Mouse (Mus musculus) spleen, postnatal 14 days (tissue): ENCODE measurements around the gene Ttc38.

Experiments
- DNase-seq, 2 experiments: peaks; one replicate each; pipeline ENCODE4 v3.0.0; 2021 to 2022; ENCODE audit warnings: low spot score in 2 of 2

Ttc38 gene

DNA sequence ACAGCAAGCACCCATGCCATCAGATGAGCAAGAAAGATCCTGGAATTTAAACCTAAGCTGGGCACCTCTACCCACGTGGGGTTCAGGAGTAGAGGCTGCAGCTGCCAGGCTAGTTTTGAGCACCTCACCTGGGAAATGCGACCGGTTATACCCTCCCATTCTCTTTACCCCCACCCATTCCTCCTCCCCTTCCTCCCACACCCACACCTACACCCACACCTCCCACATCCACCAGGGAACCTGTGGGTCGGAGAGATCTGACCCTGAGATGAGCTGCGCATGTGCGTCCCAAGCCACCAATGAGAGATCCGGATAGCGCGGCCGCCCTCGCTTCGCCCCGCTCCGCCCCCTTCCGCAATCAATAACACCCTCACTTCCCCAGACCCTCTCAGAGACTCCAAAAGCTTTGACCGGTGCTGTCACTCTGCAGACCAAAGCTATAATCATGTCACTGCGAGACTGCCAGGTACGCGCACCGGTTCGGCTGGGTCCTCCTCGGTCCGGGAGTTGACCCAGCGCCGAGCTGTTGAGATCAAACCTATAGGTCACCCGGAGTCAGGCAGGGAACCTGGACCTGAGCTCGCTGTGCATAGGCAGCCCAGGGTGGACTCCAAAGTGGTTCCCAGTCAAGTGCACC is at the start of gene Ttc38:
Ttc38 (plus strand) TSS at position 353 of the 637 bp plus-strand sequence.
- peak; percentile 69 to 73 for DNase-seq

GRCm38 (mm10) chr15:85783146-85783545 is 49.0 kb upstream of the Ttc38 start:
- DNase-seq, result no peak

- no peak for DNase-seq
These were observed 47.8 kb upstream of the Ttc38 start for GRCm38 (mm10) chr15:85784341-85784740.

DNA sequence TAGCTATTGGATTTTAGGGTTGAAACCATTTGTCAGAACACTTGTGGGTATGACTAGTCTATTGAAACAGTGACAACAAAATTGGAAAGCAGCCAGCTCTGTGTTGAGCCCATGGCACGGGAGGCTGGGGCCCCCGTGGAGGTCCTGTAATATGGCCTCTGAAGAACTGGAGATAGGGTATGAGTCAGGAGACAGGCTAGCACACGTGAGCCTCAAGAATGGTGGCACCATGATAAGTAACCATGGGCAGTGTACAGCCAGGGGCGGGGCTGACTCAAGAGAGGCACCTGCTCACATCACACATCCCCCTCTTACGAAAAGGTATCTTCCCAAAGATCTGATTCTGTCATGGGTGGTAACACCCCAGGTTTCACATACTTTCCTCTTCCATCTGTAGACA is 45.4 kb upstream of the Ttc38 start:
- DNase-seq, result no peak

- no peak for DNase-seq
These were observed 44.6 kb upstream of the Ttc38 start for GRCm38 (mm10) chr15:85787482-85787881.

- no peak for DNase-seq
These were observed 44.1 kb upstream of the Ttc38 start for GRCm38 (mm10) chr15:85788051-85788450.

DNA sequence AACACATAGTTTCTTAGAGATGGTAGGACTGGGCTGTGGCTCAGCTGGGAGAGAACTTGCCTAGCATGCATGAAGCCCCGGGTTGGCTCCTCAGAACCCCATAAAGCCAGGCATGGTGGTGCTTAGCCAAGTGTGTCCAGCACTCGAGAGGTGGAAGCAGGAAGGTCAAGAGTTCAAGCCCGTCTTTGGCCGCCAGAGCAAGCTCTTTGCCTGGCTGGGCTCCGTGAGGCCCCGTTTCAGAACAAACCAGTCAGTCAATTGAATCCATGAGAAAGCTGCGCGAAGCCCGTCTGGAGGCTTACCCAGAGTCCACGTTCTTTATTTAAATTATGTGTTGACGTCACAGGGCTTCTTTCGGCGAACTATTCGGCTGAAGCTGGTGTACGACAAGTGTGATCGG is 43.5 kb upstream of the Ttc38 start:
- no peak for DNase-seq

DNA sequence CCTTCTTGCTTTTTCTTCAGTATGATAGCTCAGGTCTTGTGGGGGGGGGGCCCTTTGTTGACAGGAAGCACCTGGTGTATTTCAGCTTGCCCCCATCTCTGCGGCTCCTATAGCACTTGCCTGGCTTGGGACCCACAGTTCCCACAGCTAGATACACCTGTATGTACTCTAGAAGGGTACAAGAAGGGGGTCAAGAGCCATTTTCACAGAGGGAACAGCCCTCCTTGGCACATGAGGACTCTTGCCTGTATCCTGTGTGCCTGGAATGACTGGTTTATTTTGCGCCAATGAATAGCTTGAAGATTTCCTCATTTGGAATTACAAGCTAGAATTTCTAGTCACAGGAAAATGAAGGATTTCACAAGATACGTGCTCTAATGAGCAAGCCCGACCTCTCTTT is 40.7 kb upstream of the Ttc38 start:
- no peak for DNase-seq

DNA sequence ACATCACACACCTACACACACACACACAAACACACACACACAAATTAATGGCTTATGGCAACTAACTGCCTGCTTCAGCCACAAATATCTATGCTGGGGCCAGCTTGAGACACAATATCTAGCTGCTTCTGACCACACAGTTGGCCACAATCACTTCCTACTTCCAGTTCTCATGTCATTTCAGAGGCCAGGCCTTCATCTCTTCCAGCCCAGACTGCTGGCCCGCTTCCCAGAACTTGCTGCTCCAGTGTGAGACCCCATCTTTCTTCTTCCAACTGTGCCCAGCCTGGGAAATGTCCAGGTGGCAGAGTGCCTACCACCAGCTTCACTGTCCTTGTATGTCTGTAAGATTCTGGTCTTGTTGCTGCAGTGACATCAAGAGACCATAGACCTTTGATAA is 39.3 kb upstream of the Ttc38 start:
- no peak for DNase-seq

DNA sequence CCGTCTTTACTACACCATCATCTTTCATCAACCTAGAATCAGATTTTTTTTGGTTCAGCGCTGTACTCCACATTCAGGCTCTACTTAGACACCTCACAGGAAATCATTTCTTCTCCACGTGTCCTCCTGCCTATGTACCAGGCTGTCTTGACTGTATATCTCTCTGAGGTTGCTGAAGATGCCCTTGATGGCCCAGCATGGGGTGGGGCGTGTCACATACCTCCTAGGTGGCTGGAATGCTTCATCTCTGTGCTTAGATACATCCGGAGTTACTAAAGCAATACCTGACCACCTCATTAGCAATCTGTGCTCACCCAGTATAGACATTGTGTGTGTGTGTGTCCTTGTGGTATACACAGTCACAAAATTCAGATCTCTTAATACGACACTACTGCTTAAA is 36.6 kb upstream of the Ttc38 start:
- no peak for DNase-seq

DNA sequence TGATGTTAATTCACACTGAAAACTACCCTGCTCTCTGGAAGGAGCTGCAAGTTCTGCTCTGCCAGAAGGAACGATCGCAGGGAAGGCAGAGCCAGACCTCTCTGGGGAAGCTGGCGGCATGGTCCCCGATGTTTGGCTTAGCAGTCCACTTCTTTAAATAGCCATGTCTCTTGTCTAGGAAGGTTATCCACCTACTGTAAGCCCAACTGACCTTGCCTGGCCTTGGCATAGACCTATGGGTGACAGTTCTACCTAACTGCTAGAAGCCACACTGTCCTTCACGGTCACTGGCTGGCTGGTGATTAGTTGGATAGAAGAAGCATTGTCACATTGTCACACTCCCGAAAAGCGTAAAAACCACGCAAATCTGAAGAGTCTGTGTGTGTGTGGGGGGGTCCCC is 33.4 kb upstream of the Ttc38 start:
- DNase-seq, result no peak

- DNase-seq, result no peak
These were observed 29.2 kb upstream of the Ttc38 start for GRCm38 (mm10) chr15:85802931-85803330.

GRCm38 (mm10) chr15:85806886-85807285 is 25.2 kb upstream of the Ttc38 start:
- no peak for DNase-seq

- no peak for DNase-seq
These were observed 24.7 kb upstream of the Ttc38 start for GRCm38 (mm10) chr15:85807404-85807803.

GRCm38 (mm10) chr15:85808031-85808430 is 24.1 kb upstream of the Ttc38 start:
- DNase-seq, result no peak

DNA sequence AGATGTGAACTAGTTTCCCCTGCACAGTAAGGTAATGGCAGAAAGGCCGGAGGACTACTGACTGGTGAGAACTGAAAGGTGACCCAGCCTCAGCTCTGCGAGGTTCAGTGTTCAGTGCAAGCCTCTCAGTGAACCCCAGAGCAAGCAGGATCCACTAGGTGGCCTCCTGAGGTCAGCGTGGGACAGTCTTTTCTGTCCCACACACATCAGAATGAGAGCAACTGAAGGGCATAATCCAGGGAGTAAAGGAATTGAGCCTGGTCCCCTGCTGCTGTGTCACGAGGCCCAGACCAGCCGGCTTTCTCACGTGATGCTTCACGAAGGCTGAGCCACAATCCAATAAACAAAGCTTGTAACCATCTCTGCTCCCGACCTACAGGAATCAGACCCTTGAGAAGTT is 23.7 kb upstream of the Ttc38 start:
- DNase-seq, result no peak

DNA sequence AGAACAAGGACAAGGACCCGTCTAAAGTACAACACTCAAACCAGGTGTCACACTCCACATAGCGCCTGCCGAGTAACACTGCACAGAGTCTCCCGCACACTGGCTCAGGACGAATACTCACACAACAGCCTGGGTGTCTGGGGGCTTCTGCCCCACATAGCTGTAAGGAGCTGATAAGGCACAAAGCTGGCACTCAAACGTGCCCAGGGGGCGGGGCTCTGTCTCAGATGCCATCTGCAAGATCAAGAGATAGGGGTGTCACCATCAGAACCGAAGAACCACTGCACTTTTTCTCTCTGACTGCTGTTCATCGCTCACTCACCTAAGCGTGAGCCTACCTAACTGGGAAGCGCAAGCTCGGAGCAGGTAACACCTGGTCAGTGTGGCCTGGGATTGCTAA is 23.0 kb upstream of the Ttc38 start:
- DNase-seq, result no peak

DNA sequence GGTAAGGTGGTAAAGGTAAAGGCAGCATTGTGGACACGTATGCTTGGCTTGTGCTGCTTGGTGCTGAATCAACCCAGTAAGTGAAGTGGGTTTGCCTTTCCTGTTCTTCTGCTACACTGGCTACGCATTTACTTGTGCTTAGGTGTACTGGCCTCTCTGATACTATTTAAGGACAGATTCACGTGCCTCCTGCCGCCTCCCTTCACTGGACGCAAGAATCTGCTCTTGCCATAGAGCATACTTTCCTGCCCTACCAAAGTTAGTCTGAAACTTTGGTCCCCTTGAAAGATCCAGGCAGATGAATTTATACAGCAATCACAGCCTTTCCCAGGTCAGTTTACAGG is 21.7 kb upstream of the Ttc38 start:
- no peak for DNase-seq

DNA sequence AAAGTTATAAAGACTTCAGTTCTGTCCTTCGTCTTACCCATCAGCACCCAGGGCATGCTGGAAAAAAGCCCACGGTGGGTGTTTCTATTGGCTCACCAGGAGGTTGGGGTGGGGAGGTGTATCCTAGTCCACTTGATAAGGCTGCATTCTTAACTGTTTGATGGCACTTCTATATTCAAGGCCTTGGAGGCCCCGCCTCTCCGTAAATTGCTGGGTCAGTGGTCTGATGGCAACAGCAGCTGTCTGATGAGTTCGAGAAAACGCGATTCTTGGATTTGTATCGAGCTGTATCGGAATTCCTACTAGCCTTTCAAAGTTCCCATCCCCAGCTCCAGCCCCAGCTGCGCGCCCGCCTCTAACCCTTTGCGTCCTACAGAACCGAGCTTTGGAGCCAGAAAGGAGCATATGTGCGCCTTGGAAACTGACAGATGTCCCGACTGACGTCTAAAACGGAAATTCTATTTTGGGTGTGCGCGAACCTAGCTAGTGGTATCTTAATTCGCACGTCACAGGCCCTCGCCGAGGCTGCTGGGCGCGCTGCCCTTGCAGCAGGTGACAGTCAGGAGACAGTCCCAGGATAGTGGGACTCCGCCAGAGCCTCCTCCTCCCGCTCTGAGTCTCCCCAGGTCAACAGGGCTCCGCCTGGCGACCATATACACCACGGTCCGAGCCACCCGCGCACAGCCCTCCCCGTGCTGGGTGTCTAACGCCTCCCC is 21.1 kb upstream of the Ttc38 start:
- DNase-seq, result no peak

GRCm38 (mm10) chr15:85811535-85812277 is 20.4 kb upstream of the Ttc38 start, which contains the start of gene Cdpf1:
Gene Cdpf1, minus strand, starts transcription at chr15:85811697.
- peak; percentile 98 for DNase-seq

DNA sequence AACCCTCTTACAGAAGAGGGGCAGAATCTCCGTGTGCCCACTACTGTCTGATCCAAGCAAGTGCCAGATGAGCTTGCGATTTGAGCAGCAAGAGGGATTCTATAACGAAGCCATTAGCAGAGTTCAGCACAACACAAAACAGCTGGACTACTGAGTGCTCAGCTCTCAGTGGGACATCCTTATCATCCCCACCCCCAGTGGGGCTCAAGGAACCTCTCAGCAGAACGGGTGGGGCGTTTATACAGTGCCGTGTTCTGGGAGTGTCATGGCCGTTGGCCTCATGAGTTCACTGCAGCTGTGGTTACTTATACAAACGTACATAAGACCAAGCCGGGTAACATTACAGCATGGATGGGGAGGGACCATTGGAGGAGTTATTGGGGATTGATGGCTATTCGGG is 18.7 kb upstream of the Ttc38 start:
- no peak for DNase-seq

- DNase-seq, result no peak
These were observed 10.7 kb upstream of the Ttc38 start, which contains the start of gene Pkdrej for GRCm38 (mm10) chr15:85821203-85822010. Gene Pkdrej, minus strand, starts transcription at chr15:85821734.
